Mouse (Mus musculus) embryonic fibroblast, embryonic 13.5 days (primary cell): ENCODE measurements around the gene Peli1.

Experiments used
- CTCF ChIP-seq: IDR thresholded peaks from 2 replicates; pipeline ENCODE4 v1.5.1; 2011; ENCODE audit warnings: mild to moderate bottlenecking, control low read depth, low read length, moderate library complexity, borderline replicate concordance; ENCODE audit not compliant: insufficient read depth
- POLR2A ChIP-seq: IDR thresholded peaks from 2 replicates; pipeline ENCODE4 v1.6.1; 2011; ENCODE audit warnings: low read depth, mild to moderate bottlenecking, control low read depth, low read length, moderate library complexity

GRCm38 (mm10) chr11:21139453-21139852 is 48.4 kb downstream of the Peli1 start:
- TF ChIP-seq POLR2A (no peak), CTCF (no peak)
